Mouse (Mus musculus) retina, postnatal 7 days (tissue): ENCODE results near the gene Sars.
A peak's percentile ranks its signal among the peaks of the same experiment; 100 is the strongest.

Source experiments
- DNase-seq: peaks from one replicate; pipeline ENCODE4 v3.0.0-alpha.2; 2012; ENCODE audit warnings: low read depth, low spot score

The Sars gene

GRCm38 (mm10) chr3:108444698-108445365, at the start of gene Sars:
Gene Sars (minus strand): TSS chr3:108445209.
- peak; percentile 85 for DNase-seq

- no peak for DNase-seq
Measured at GRCm38 (mm10) chr3:108489968-108490367, 45.0 kb upstream of the Sars start.

GRCm38 (mm10) chr3:108484749-108485148, 39.7 kb upstream of the Sars start:
- DNase-seq, result no peak

- DNase-seq, result no peak
Measured at GRCm38 (mm10) chr3:108478800-108479199, 33.8 kb upstream of the Sars start.

- DNase-seq, result no peak
Measured at GRCm38 (mm10) chr3:108476761-108477619, 32.0 kb upstream of the Sars start.

- DNase-seq, result no peak
Measured at GRCm38 (mm10) chr3:108475496-108475895, 30.5 kb upstream of the Sars start.

GRCm38 (mm10) chr3:108474969-108475368, 30.0 kb upstream of the Sars start:
- DNase-seq, result no peak

GRCm38 (mm10) chr3:108467760-108468159, 22.8 kb upstream of the Sars start:
- no peak for DNase-seq

GRCm38 (mm10) chr3:108466425-108466824, 21.4 kb upstream of the Sars start:
- no peak for DNase-seq

- no peak for DNase-seq
Measured at GRCm38 (mm10) chr3:108458866-108459265, 13.9 kb upstream of the Sars start.

GRCm38 (mm10) chr3:108458380-108458779, 13.4 kb upstream of the Sars start:
- no peak for DNase-seq

- no peak for DNase-seq
Measured at GRCm38 (mm10) chr3:108454172-108454571, 9.2 kb upstream of the Sars start.

- no peak for DNase-seq
Measured at GRCm38 (mm10) chr3:108451969-108452368, 7.0 kb upstream of the Sars start.

GRCm38 (mm10) chr3:108445366-108445705, 327 bp upstream of the Sars start:
- no peak for DNase-seq

- DNase-seq, result no peak
Measured at GRCm38 (mm10) chr3:108444029-108444428, 980 bp downstream of the Sars start.

GRCm38 (mm10) chr3:108436380-108436714, 8.7 kb downstream of the Sars start:
- DNase-seq, result no peak

- DNase-seq, result no peak
Measured at GRCm38 (mm10) chr3:108435701-108436379, 9.2 kb downstream of the Sars start.

GRCm38 (mm10) chr3:108433881-108434495, 11.0 kb downstream of the Sars start:
- DNase-seq, result no peak

GRCm38 (mm10) chr3:108433188-108433880, 11.7 kb downstream of the Sars start:
- DNase-seq, result no peak

- no peak for DNase-seq
Measured at GRCm38 (mm10) chr3:108432542-108433187, 12.3 kb downstream of the Sars start.

GRCm38 (mm10) chr3:108425624-108426018, 19.4 kb downstream of the Sars start:
- DNase-seq, result no peak
